Mouse (Mus musculus) forelimb bud, embryonic 11.5 days (tissue): Measurements from ENCODE around the gene Zfp760.
"Not testable (repeated sequence)": the region's sequence is repeated elsewhere in the genome, so short reads cannot be mapped to it uniquely, and the experiment has no call there.

ENCODE experiments used
- DNase-seq: peaks from one replicate; pipeline ENCODE4 v3.0.0-alpha.2; 2012; ENCODE audit warnings: low read depth, low spot score

The Zfp760 gene

GRCm38 (mm10) chr17:21707343-21707996 is at the start of gene Zfp760:
Gene Zfp760, plus strand, starts transcription at chr17:21707741.
- DNase-seq: peak; percentile 94

- not testable (repeated sequence) for DNase-seq
These were observed 28.7 kb upstream of the Zfp760 start for GRCm38 (mm10) chr17:21678826-21679225.

GRCm38 (mm10) chr17:21679273-21680018 is 28.1 kb upstream of the Zfp760 start:
- DNase-seq: peak; percentile 75

GRCm38 (mm10) chr17:21680019-21680376 is 27.5 kb upstream of the Zfp760 start:
- DNase-seq: not testable (repeated sequence)

GRCm38 (mm10) chr17:21691560-21691959 is 16.0 kb upstream of the Zfp760 start, which contains the start of gene Gm10226:
Gene Gm10226, plus strand, starts transcription at chr17:21691860.
- no peak for DNase-seq

GRCm38 (mm10) chr17:21693342-21693741 is 14.2 kb upstream of the Zfp760 start:
- DNase-seq: no peak

- no peak for DNase-seq
These were observed 11.5 kb upstream of the Zfp760 start for GRCm38 (mm10) chr17:21696073-21696472.

GRCm38 (mm10) chr17:21702281-21703240 is 5.0 kb upstream of the Zfp760 start:
- no peak for DNase-seq

- DNase-seq: no peak
These were observed 4.1 kb upstream of the Zfp760 start for GRCm38 (mm10) chr17:21703414-21703813.

GRCm38 (mm10) chr17:21708401-21708800 is 860 bp downstream of the Zfp760 start:
- no peak for DNase-seq

GRCm38 (mm10) chr17:21730495-21730894 is 23.0 kb downstream of the Zfp760 start, which contains the start of gene Zfp229:
Gene Zfp229, plus strand, starts transcription at chr17:21730795.
- not testable (repeated sequence) for DNase-seq

- no peak for DNase-seq
These were observed 25.5 kb downstream of the Zfp760 start for GRCm38 (mm10) chr17:21733049-21733448.

- DNase-seq: peak; percentile 87
These were observed 26.0 kb downstream of the Zfp760 start for GRCm38 (mm10) chr17:21733529-21734031.

GRCm38 (mm10) chr17:21752791-21753190 is 45.2 kb downstream of the Zfp760 start:
- no peak for DNase-seq

- peak; percentile 20 for DNase-seq
These were observed 46.0 kb downstream of the Zfp760 start for GRCm38 (mm10) chr17:21753342-21754208.

- DNase-seq: no peak
These were observed 62.8 kb downstream of the Zfp760 start for GRCm38 (mm10) chr17:21770336-21770735.
